Mouse (Mus musculus) spleen, postnatal 10 days (tissue): ENCODE data around the gene Rb1.

ENCODE experiments used
- DNase-seq, 2 experiments: peaks; one replicate each; pipeline ENCODE4 v3.0.0; 2021 to 2022; ENCODE audit warnings: low spot score in 2 of 2

Rb1 gene

DNA sequence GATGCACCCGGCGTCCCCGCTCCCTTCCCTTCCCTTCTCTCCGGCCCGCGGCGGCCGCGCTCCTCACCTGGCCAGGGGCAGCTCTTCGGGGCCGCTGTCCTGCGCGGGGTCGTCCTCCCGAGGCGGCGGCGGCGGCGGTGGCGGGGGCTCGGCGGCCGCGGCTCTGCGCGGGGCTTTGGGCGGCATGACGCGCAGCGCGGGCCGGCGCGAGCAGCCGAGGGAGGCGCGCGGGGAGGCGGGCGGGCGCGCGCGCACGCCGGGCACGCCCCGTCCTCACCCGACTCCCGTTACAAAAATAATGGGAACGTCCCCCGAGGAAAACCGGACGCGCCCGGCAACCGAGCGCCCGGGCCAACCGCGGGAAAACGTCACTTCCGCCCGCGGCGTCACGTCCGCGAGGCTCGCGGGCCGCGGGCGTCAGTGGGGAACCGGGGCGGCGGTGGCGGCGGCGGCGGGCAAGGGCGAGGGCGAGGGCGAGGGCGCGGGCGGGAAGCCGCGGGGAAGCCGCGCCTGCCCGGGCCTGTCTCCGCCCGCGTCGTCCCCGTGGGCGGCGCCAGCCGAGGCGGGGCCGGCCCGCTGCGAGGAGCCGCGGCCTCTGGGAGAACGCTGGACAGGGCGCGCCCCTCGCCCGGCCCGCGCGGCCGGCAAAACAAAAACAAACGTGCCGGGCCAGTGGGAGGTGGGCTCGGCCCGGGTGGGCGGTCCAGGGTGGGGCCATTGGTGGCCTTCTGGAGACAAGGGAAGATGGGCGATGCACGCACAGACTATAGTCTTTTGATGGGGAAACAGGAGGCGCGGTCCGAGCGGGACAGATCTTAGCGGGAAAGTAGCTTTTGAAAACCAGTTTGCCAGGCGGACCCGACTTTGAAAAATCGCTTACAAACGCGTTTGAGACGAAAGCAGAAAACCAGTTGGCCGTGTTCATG lies at the start of gene Rb1:
TSS of gene Rb1 (minus strand) at position 367 of the 926 bp plus-strand sequence.
- DNase-seq, result peak; percentile 86 to 89

DNA sequence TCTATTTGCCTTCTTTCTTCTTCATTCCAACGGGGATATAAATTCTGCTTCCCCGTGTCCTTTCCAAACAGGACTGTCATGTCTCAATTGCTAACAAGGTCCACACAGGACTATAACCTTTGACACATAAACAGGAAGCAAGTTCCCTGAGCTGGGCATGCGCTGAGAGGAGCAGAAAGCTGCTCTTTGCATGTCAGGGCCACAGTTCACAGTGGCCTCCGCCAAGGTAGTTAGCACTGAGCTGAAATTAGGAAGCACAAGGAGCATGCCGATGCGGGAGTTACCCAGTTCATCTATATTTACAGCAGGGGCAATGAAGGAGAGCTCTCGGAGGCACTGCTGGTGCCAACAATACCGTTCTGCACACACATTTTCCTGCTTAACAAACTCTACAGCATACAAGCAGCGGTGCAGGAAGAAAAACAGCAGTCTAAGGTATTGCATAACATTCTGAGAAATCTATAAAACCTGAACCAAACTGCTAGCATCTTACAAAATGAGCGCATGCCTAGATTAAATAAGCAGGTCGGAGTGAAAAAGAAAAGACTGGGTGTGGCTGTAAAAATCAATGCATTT lies 48.8 kb upstream of the Rb1 start:
- no peak for DNase-seq

DNA sequence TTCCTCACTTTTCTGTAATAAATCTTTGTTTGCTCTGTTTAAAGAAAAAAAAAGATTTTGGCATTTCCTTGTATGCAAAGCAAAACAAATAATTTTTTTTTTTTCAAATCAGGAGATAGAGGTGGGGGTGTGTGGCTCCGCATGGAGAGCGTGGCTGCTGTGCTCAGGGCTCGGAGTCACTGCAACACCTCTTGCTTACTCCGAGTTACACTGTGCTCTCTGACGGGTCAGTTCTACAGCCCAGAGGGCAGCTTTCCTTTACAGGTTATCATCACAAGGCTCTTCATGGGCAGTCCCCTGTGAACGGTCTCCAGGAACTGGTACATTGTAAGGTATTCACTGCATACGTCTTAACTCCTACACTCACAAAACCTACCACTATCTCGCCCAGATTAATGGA lies 48.0 kb upstream of the Rb1 start:
- no peak for DNase-seq

DNA sequence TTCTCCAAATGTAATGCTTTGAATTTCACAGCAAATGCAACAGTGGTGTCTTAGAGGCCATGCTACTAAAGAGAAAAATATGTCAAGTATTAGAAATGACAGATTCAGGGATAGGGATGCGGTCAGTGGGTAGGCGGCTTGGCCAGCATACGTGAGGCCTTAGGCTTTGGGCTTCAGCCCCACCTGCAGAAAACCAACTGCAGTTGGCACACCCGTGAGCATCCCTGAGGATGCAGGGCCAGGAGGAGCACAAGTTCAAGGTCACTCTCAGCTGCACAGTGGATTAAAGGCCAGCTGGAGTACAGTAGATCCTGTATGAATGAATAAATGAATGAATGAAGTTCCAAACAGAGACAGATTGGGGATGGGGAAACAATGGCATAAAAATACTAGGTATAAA lies 47.4 kb upstream of the Rb1 start:
- no peak for DNase-seq

DNA sequence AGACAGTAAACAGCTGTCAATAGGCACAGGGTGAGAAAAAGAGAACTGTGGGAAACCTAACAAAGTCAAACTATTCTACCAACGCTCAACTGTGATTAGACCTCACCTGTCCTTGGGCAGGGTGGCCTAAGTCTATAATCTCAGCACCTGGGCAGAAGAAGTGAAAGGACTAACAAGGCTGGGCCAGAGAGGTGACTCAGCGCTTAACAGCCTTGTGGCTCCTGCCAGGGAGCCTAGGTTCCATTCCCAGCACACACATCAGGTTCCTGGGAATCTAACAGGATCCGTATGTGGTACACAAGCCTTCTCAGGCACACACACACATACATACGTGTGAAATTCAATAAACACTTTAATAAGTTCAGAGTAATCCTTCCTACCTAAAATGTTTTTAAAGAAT lies 46.0 kb upstream of the Rb1 start:
- no peak for DNase-seq

DNA sequence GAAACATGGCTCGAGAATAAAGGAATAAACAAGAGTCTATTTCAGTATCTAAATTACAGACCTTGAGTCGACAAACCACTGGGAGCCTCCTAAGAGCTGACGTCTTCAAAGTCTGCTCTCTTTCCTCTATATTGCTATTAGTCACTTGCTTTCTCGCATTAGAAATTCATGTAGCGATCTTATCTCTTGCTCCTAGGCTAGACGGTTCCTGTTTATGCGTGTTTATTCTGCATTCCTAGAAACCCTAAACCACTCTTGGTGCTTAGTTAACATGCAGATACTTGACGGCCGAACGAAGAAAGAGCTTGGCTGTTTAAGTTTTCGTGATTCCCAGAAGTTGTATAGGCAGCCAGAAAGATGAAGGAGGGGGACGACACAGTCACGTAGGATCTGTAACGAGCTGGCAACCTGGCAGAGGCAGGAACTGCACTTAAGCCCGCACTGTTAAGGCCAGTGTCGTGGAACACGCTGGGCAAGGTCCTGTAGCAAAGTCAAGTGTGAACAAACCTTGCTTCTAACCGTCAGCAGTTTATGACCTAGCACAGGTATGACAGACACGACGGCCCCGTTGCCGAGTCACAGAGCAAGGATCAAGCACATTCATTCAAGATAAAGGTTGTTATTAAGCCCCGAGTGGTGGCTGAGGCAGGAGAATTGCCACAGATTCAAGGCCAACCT lies 45.2 kb upstream of the Rb1 start:
- no peak for DNase-seq

DNA sequence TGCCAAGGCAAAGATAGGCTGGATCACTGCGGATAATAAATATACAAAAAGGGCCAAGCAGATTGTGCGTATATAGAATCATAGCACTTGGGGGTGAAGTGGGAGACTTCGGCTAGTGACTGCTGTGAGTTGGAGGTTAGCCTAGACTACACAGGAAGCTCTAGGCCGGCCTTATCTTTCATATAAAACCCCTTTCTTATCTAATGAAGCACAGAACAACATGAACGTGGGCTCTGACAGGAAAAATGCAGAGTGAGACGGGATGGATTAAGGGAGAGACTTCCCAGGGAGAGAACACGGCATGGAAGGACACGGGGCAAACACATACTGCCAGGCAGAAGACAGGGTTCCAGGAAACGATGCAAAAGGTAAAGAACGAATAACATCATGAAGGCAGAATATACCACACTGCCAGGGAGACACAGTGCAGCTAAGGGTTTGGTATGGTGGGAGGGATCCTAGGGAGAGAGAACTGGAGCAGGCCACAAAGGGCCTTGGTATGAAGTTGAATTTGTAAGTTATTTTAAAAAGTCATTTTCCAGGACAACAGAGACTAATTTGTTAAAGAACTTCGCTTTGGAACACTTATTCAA lies 44.6 kb upstream of the Rb1 start:
- no peak for DNase-seq

DNA sequence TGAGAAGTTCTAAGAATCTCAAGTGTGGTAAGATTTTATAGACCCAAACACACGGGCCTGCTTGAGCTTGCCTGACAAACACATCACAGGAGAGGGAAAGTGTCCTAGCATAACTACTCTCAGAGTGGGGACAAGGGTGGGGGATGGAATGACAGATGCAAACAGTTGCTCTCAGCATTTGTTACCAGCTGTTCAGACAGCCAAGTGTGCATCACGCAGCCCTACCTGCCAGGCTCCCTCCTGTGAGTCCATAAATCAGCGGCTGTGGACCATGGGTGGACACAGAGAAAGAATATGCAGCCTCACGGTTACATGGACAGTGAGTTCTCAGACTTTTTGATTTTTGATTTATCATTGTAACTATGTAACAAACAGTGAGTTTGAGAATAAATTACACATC lies 44.0 kb upstream of the Rb1 start:
- no peak for DNase-seq

DNA sequence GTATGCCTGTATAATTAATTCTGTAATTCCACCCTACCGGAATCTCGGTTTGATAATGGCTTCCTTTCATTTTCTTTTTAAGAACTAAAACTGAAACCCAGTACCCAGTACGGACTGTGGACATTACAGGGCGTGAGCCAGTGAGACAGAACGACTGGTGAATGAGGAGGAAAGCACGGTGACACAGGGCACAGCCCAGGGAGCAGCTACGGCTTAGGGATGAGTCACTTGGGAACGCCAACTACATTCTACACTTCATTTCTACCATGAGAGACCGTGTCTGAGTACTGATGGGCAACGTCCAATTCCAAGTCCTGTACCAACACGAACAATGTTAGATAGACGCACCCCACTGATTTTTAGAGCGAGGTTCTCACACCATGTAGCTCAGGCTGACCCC lies 43.3 kb upstream of the Rb1 start:
- DNase-seq, result no peak

DNA sequence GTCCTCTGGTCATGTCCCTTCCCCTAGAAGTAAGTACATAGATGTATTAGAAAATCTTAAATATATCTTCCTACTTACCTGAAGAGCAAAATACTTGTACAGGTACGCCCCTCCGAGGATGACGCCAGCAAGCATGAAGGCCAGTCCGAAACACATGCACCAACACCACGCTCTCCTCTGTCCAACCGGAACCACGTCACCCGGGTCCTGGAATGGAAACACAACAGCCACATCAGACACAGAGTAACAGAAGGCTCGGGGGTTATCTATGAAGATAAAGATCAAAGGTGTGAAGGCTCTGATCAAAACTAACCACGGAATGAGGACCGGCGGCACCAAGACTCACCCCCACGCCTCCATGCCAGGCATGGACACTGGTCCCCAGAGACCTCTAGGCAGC lies 42.6 kb upstream of the Rb1 start:
- DNase-seq, result no peak

DNA sequence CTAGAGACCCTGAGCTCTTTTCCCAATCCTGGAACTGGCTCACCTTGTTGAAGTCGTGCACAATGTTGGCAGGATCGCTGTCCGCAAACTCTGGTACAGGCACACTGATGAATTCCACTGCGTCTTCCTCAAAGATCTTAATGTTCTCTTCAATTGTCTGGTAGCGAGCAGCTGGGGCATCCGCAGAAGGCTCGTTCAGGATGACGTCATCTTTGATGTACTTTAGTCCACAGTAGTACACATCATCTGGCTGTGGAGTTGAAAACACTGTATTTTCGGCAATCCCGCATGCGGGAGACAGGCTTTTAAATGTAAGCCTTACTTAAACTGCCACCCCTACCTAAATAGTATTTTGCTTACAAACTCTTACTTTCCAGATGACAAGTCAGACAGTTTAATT lies 40.7 kb upstream of the Rb1 start:
- DNase-seq, result no peak

DNA sequence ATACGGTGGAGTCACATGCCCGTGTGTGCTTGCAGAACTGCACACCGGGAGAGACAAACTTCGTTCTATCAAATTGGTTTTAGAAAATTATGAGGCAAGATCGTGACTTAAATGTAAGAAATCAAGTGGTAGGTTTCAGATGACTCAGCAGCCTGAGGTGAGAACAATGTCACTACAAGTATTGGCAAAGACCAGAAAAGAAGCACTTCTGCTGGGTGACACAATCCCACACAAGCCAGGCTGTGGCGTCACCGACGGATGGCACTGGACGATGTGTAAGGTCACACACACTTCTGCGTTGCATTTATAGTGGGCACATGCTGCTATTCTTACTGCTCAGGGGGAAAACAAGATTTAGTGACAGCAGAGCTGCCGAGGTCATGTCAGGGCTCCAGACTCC lies 38.2 kb upstream of the Rb1 start:
- no peak for DNase-seq

DNA sequence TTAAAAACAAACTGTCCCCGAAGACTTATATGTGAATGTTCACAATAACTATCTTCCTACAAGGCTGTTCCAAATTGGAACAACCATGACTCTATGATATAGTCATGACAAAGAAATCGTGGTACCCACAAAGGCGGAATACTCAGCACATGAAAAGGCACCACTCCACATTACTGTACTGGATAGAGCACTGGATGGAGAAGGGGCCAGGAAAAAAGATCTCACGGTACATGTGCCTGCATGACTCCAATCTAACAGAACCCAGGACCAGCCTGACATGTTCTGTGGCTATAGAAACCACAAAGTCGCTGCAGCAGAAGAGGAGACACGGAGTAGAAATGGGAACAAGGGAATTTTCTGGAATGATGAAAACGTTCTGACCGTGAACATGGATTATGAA lies 29.1 kb upstream of the Rb1 start:
- no peak for DNase-seq

DNA sequence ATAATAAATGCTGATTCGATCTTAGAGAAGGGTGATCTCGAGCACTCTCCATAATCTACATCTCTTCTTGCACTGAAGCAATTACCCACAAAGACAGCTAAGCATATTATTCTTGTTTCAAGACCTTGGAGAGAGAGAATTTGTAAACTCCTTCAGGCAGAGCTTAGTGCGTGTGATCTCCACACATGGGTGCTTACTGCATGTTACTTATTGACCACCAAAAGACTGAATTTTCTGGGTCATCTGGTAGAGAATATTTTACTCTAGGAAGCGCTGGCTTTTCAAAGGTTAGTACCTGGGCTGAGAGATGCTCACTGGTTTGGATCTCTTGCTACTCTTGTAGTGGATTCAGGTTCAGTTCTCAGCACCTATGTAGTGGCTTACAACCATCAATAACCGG lies 25.5 kb upstream of the Rb1 start:
- no peak for DNase-seq

DNA sequence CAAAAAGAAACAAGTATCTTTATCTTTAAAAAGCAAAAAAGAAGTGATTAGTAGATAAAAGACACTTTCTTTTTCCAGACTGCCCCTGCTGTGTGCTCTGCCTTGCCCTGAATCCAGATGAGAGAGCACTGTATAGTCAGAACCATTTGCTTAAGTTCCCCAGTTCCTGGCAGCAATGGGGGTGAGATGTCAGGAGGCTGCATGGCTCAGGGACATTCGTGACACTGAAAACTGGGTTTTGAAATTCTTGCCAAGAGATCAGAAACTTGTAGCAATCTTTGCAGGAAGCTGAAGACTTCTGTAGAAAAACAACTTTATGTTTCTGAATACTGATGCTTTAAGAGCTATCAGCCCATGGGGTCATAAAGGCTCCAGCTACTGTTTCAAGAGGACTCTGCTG lies 24.4 kb upstream of the Rb1 start:
- DNase-seq, result no peak

DNA sequence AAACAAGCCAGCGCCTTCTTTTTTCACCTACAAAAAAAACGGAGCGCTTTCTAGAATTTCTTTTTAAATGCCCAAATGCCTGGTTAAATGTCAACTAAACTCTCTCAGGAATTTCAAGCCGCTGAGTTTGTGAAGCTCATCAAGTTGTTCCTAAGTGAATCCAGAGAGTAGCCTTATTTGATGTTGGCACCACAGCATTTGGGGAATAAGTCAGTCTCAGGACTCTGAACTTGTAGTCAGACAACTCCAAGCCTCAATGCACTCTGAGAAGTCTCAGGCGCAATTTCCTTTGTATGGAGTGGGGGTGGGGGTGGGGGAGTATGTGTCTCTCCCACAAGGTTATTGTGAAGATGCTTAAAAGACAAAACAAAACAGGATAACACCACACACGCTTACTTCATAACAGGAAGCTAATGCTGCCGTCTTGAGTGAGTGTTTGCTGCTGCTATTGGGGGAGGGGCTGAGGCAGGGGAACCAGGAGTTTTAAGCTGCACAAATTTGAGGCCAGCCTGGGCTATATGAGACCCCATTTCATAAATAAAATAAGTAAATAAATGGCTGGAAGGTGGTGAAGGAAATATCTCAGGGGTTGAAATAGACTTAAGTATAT lies 23.5 kb upstream of the Rb1 start:
- DNase-seq, result no peak

DNA sequence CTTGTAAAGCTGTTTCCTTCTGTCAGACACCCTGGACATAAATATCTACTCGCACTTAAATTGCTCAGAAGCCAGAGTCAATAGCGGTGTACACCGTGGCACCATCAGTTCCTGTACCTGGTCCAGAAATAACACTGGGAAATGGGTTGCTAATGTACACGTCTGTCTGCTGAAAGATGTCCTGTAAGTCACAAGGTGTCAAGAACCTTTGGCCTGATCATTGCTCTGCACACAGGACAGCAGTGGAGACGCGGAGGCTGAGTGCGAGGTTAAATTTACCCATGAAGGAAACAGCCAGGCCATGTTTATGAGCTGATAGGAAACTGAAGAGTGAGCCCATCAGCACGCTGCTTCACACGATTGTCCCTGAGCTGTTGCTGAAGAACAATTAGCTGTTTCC lies 21.7 kb upstream of the Rb1 start:
- DNase-seq, result no peak

DNA sequence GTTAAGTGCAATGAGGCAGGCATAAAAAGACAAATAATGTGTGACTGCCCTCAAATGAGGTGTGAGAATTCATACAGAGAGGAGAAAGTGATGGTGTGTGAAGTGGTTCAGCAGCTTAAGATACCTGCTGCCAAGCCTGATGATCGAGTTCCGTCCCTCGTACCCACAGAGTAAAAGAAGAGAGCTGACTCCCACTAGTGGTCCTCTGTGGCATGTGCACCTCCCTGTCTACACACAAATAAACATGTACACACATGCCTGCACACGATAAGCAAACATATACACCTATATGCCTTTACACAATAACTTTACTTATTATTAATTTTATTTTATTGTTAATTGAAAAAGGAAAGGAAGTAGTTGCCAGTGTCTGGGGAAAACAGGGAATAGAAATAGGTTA lies 20.0 kb upstream of the Rb1 start:
- no peak for DNase-seq

DNA sequence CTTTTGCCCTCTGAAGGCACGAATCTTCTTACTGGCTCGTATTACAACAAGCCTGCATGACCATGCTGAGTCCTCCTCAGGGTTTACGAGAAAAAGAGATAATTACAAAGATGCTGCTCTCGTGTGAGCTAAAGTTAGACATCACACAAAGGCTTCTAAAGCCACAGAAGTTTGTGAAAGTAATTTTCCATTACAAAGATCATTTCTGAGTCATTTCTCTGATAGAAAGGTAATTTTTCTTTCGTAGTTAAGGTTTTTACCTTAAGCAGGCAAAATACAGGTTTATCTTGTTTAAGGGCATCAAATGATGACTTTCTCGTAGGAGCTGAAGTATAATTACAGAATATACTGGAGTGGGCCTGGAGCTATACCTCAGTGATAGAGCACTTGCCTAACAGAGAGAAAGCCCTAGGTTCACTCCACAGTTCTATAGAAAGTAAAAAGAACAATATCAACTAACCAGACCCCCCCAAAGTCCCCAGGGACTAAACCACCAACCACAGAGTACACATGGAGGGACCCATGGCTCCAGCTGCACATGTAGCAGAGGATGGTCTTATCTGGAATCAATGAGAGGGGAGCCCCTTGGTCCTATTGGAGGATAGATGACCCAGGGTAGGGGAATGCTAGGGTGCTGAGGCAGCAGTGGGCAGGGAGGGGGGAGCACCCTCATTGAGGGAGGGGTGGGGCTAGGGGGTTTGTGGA lies 14.6 kb upstream of the Rb1 start:
- DNase-seq, result peak in 1 of 2 experiments; percentile 47

DNA sequence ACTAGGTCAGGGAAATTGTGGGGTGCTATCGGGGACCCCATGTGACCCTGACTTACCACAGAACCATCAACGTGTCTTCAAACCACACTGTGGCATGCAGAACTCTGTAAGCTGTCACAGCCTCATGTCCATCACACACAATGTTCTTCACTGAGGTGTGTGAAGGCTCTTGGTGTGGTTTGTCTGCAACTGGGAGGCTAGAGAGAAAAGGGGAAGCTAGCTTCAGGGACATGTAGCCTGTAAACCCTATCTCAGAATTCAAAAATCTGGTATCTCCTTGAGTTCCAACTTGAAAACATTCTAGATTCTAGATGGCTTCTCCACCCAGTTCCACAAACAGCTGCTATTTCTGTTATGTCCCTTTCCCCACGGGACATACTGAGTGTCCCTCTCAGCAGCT lies 14.0 kb upstream of the Rb1 start:
- no peak for DNase-seq

DNA sequence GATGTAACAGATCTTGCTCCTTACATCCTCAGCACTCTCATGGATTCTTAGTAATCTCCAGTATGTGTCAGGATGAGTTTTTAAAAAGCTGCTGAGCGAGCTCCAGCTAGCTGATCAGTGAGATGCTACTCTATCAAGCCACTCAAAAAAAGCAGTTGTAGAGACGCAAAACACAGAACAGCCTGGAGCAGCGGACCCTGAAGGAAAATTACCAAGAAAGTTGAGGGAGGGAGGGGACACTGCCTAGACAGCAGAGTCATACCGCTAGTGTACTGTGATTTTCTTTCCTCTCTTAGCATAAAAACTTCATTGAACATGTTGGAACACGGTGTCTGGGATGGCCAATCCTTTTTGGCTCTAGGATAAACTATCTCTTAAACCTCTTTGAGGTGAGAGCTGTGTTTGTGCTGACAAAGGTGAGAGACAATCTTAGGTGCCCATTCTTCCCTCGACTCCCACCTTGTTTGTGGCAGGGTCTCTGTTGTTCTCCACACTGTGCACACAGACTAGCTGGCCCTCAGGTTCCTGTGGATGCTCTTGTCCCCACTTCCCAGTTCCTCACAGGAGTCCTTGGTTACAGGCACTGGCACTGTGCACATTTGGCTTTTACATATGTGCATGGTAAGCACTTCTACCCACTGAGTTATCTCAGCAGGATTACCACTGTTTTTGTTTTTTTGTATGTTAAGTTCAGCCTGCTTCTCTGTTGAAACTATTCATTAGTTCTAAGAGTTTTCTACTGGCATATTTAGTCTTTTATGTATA lies 10.9 kb upstream of the Rb1 start:
- DNase-seq, result peak in 1 of 2 experiments; percentile 26
